Mouse (Mus musculus): ENCODE measurements at regions not wholly inside any gene's neighbourhood (a gene's known extent, or its start where the extent isn't known, plus 50 kb on each side); places are given as distances from the start of the nearest gene placed in this dataset.

DNA sequence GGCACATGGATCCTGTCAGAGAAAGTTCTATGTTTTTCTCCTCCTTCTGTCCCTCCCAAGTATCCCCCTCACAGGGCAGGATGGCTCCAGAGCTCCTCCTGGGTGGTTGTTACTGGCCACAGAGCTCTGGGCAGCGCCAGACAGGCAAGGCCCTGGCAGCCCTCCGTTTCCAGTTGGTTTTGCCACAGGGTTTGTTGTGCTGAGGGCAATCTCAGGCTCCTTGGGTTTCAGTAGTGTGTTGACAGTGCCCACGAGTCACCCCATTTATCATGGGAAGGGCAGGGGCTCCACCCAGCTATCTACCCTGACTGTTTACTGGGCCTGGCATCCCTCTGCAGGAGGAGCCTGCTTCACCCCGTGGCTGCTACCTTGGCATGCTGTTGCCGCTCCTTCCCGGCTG is 317.6 kb upstream of the Rtl1 start:
- ATAC-seq (ENCODE audit: extremely low read depth, insufficient number of reproducible peaks, low FRiP score, poor library complexity, severe bottlenecking) = no peak
- Histone ChIP-seq H3K4me1 (ENCODE audit: insufficient read depth, low read depth, low read length) (no peaks in the 10 kb centered on the region), H3K27me3 (ENCODE audit: insufficient read depth, low read length) (no peaks in the 10 kb centered on the region), H3K9me3 (replicated peaks) (peaks cover 96% of the 10 kb centered on the region), H3K36me3 (replicated peaks) (no peaks in the 10 kb centered on the region), H3K4me3 (ENCODE audit: low read depth, low read length) (no peak overlapping the region)
- DNase-seq (ENCODE audit: low spot score) = no peak
- TF ChIP-seq POLR2AphosphoS5 (IDR thresholded peaks at IDR 0.05; ENCODE audit: insufficient replicate concordance, low read depth, low read length) (no peak), CTCF (IDR thresholded peaks at IDR 0.05; ENCODE audit: low read depth, low read length) (no peak), GATA2 (IDR thresholded peaks at IDR 0.05; ENCODE audit: borderline replicate concordance, low read depth, low read length) (no peak), TAL1 (conservative IDR thresholded peaks at IDR 0.05; ENCODE audit: low read depth, low read length) (no peak), GATA1 (IDR thresholded peaks at IDR 0.05; ENCODE audit: borderline replicate concordance, low read length) (no peak)

DNA sequence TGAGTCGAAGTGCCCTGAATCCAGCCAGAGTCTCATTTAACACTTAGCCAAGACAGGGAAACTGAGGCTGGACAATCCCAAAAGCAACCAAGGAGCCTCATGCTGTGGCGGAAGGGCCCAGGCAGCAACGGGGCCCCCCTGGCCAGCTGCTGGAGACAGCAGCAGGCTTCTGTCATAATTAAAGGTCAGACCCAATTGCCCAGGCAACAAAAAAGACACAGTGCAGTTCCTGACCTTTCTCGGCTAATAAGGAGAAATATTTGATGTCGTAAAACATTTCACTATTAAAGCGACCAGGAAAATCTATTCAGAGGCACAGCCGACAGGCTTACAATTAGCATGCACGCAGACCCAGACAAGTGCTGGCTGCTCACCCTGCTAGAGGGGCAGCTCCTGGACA is 318.8 kb upstream of the Rtl1 start:
- ATAC-seq (ENCODE audit: extremely low read depth, insufficient number of reproducible peaks, low FRiP score, poor library complexity, severe bottlenecking) (no peak), DNase-seq (ENCODE audit: low spot score) (no peak)
- H3K36me3 ChIP-seq (replicated peaks) = no peaks in the 10 kb centered on the region
- H3K4me3 ChIP-seq (ENCODE audit: low read depth, low read length) = no peak overlapping the region
- no peaks in the 10 kb centered on the region for H3K27me3 ChIP-seq (ENCODE audit: insufficient read depth, low read length)
- peaks cover 100% of the 10 kb centered on the region for H3K9me3 ChIP-seq (replicated peaks)
- TF ChIP-seq POLR2AphosphoS5 (IDR thresholded peaks at IDR 0.05; ENCODE audit: insufficient replicate concordance, low read depth, low read length) (no peak), GATA1 (IDR thresholded peaks at IDR 0.05; ENCODE audit: borderline replicate concordance, low read length) (no peak), CTCF (IDR thresholded peaks at IDR 0.05; ENCODE audit: low read depth, low read length) (no peak), GATA2 (IDR thresholded peaks at IDR 0.05; ENCODE audit: borderline replicate concordance, low read depth, low read length) (no peak), TAL1 (conservative IDR thresholded peaks at IDR 0.05; ENCODE audit: low read depth, low read length) (no peak)
- no peaks in the 10 kb centered on the region for H3K4me1 ChIP-seq (ENCODE audit: insufficient read depth, low read depth, low read length)

GRCm38 (mm10) chr12:109922111-109922510 is 322.0 kb upstream of the Rtl1 start:
- no peak overlapping the region for H3K4me3 ChIP-seq (ENCODE audit: low read depth, low read length)
- no peaks in the 10 kb centered on the region for H3K27me3 ChIP-seq (ENCODE audit: insufficient read depth, low read length)
- H3K4me1 ChIP-seq (ENCODE audit: insufficient read depth, low read depth, low read length) = no peaks in the 10 kb centered on the region
- TF ChIP-seq TAL1 (conservative IDR thresholded peaks at IDR 0.05; ENCODE audit: low read depth, low read length) = no peak
- no peak for TF ChIP-seq POLR2AphosphoS5 (IDR thresholded peaks at IDR 0.05; ENCODE audit: insufficient replicate concordance, low read depth, low read length)
- no peak for TF ChIP-seq GATA2 (IDR thresholded peaks at IDR 0.05; ENCODE audit: borderline replicate concordance, low read depth, low read length)
- no peak for TF ChIP-seq GATA1 (IDR thresholded peaks at IDR 0.05; ENCODE audit: borderline replicate concordance, low read length)
- no peak for TF ChIP-seq CTCF (IDR thresholded peaks at IDR 0.05; ENCODE audit: low read depth, low read length)
- H3K9me3 ChIP-seq (replicated peaks) = peaks cover 95% of the 10 kb centered on the region
- DNase-seq (ENCODE audit: low spot score) = no peak
- ATAC-seq (ENCODE audit: extremely low read depth, insufficient number of reproducible peaks, low FRiP score, poor library complexity, severe bottlenecking) = no peak
- no peaks in the 10 kb centered on the region for H3K36me3 ChIP-seq (replicated peaks)

- Histone ChIP-seq H3K4me3 (ENCODE audit: low read depth, low read length) (no peak overlapping the region), H3K36me3 (replicated peaks) (no peaks in the 10 kb centered on the region), H3K4me1 (ENCODE audit: insufficient read depth, low read depth, low read length) (no peaks in the 10 kb centered on the region), H3K27me3 (ENCODE audit: insufficient read depth, low read length) (no peaks in the 10 kb centered on the region), H3K9me3 (replicated peaks) (peaks cover 88% of the 10 kb centered on the region)
- ATAC-seq (ENCODE audit: extremely low read depth, insufficient number of reproducible peaks, low FRiP score, poor library complexity, severe bottlenecking) = no peak
- TF ChIP-seq CTCF (IDR thresholded peaks at IDR 0.05; ENCODE audit: low read depth, low read length) = no peak
- no peak for TF ChIP-seq TAL1 (conservative IDR thresholded peaks at IDR 0.05; ENCODE audit: low read depth, low read length)
- no peak for DNase-seq (ENCODE audit: low spot score)
These were observed 325.7 kb upstream of the Rtl1 start for GRCm38 (mm10) chr12:109925866-109926265.

DNA sequence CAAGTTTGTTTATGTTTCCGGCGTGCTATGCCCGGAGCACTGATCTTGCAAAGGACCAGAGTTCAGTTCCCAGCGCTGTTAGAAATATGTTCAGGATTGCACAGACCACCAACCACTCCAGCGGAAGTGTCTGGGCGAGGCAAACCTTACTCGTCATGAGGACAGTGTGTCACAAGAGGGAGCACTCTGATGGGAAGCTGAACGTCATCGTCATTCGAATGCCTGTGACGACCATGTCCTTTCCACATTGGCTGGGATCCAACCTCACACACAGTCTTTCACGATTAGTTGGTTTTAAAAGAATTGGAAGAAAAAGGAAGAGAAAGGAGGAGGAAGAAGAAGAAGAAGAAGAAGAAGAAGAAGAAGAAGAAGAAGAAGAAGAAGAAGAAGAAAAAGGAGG is 326.5 kb upstream of the Rtl1 start:
- Histone ChIP-seq H3K27me3 (ENCODE audit: insufficient read depth, low read length) (no peaks in the 10 kb centered on the region), H3K36me3 (replicated peaks) (no peaks in the 10 kb centered on the region), H3K4me1 (ENCODE audit: insufficient read depth, low read depth, low read length) (no peaks in the 10 kb centered on the region), H3K4me3 (ENCODE audit: low read depth, low read length) (no peak overlapping the region), H3K9me3 (replicated peaks) (peaks cover 87% of the 10 kb centered on the region)
- TF ChIP-seq GATA1 (IDR thresholded peaks at IDR 0.05; ENCODE audit: borderline replicate concordance, low read length) = no peak
- no peak for ATAC-seq (ENCODE audit: extremely low read depth, insufficient number of reproducible peaks, low FRiP score, poor library complexity, severe bottlenecking)
- no peak for DNase-seq (ENCODE audit: low spot score)

GRCm38 (mm10) chr12:109946179-109946578 is 332.7 kb upstream of the Dio3 start:
- DNase-seq (ENCODE audit: low spot score) = no peak

DNA sequence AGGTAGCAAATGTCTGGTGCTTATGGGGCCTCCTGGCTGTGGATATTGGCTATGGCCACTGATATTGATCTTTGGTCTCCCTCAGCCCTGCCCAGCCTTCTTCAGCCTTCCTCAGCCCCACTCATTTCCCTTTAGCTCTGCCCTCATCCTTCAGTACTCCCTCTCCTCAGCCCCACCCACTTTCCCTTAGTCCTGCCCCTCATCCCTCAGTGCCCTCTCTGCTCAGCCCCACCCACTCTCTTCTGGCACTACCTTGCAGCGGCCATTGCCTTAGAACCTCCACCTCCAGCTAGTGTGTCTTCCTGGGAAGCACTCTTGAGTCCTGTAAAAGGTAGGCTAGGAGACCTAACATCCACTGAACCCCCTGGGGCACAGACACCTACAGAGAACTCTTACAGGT is 331.9 kb upstream of the Dio3 start:
- H3K9me3 ChIP-seq (replicated peaks) = peaks cover 94% of the 10 kb centered on the region
- TF ChIP-seq POLR2AphosphoS5 (IDR thresholded peaks at IDR 0.05; ENCODE audit: insufficient replicate concordance, low read depth, low read length) (no peak), TAL1 (conservative IDR thresholded peaks at IDR 0.05; ENCODE audit: low read depth, low read length) (no peak), GATA2 (IDR thresholded peaks at IDR 0.05; ENCODE audit: borderline replicate concordance, low read depth, low read length) (no peak), CTCF (IDR thresholded peaks at IDR 0.05; ENCODE audit: low read depth, low read length) (no peak), GATA1 (IDR thresholded peaks at IDR 0.05; ENCODE audit: borderline replicate concordance, low read length) (no peak)

More at GRCm38 (mm10) chr12:109946179-109946578, 332.7 kb upstream of the Dio3 start:
- TF ChIP-seq CTCF (IDR thresholded peaks at IDR 0.05; ENCODE audit: low read depth, low read length) = no peak
- H3K4me1 ChIP-seq (ENCODE audit: insufficient read depth, low read depth, low read length) = no peaks in the 10 kb centered on the region
- H3K27me3 ChIP-seq (ENCODE audit: insufficient read depth, low read length) = no peaks in the 10 kb centered on the region
- H3K9me3 ChIP-seq (replicated peaks) = peaks cover 94% of the 10 kb centered on the region
- no peak overlapping the region for H3K4me3 ChIP-seq (ENCODE audit: low read depth, low read length)
- ATAC-seq (ENCODE audit: extremely low read depth, insufficient number of reproducible peaks, low FRiP score, poor library complexity, severe bottlenecking) = no peak
- no peaks in the 10 kb centered on the region for H3K36me3 ChIP-seq (replicated peaks)

More for the DNA sequence above, 331.9 kb upstream of the Dio3 start:
- no peaks in the 10 kb centered on the region for H3K4me1 ChIP-seq (ENCODE audit: insufficient read depth, low read depth, low read length)
- H3K36me3 ChIP-seq (replicated peaks) = no peaks in the 10 kb centered on the region
- DNase-seq (ENCODE audit: low spot score) (no peak), ATAC-seq (ENCODE audit: extremely low read depth, insufficient number of reproducible peaks, low FRiP score, poor library complexity, severe bottlenecking) (no peak)
- no peaks in the 10 kb centered on the region for H3K27me3 ChIP-seq (ENCODE audit: insufficient read depth, low read length)
- no peak overlapping the region for H3K4me3 ChIP-seq (ENCODE audit: low read depth, low read length)
